Mouse (Mus musculus): ENCODE data around the gene Galk2. TPM values are rescaled to one million over a fixed set of nuclear protein-coding genes. Genes with fewer than 3 reads are reported as not detected.
A peak's percentile ranks its signal among the peaks of the same experiment; 100 is the strongest.

The Galk2 gene
- total and polyA plus RNA-seq, 2 experiments from 2014 or later: 27.8 to 28.5 TPM

DNA sequence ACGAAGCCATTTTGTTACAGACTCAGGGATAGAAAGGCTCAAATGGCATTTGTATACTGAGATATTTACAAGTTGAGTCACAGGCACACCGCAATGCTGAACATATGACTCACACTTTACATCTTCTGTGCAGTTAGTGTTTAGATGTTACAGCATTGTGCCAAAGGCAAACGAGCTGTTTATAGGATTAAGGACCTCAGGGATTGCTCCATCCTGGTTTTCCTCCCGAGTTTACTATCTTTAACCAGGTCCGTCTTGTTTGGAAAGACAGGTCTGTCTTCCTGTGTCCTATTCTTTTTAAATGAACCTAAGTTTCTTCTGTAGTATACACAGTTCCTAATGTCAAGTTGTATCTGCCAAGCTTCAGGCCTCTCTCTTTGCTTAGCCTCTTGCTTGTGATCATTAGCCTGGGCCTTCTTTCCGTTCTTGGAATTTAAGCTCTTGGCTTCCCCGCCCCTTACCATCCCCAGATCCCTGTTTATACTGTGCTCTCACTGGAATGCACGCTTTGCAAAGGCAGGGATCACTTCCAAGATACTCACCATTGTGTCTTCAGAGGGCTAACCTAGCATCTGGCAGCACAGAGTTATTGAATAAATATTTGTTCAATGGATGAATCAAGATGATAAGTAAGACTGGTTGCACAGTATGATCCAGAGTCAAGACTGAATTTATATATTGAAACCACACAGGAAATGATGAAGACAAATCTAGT, 172.4 kb downstream of the Galk2 start:
- H3K4me2 ChIP-seq (ENCODE audit: low read depth): no peak overlapping the region
- no peak for ATAC-seq
- no peak overlapping the region for H3K4me3 ChIP-seq (ENCODE audit: low read depth, low read length)
- H3K9me3 ChIP-seq (ENCODE audit: low read length): no peaks in the 10 kb centered on the region
- H3K9ac ChIP-seq: no peak overlapping the region
- H3K27ac ChIP-seq (ENCODE audit: low read depth, low read length): no peak overlapping the region
- no peaks in the 10 kb centered on the region for H3K36me3 ChIP-seq (ENCODE audit: insufficient read depth)
- no peak for TF ChIP-seq CTCF (IDR thresholded peaks at IDR 0.05; ENCODE audit: low read depth)
- WGBS: 57% methylated on average over 8 of the region's 8 CpGs
- no peak for DNase-seq
- no peaks in the 10 kb centered on the region for H3K27me3 ChIP-seq (ENCODE audit: insufficient read depth, low read length)
- H3K4me1 ChIP-seq (ENCODE audit: insufficient read depth): no peaks in the 10 kb centered on the region

DNA sequence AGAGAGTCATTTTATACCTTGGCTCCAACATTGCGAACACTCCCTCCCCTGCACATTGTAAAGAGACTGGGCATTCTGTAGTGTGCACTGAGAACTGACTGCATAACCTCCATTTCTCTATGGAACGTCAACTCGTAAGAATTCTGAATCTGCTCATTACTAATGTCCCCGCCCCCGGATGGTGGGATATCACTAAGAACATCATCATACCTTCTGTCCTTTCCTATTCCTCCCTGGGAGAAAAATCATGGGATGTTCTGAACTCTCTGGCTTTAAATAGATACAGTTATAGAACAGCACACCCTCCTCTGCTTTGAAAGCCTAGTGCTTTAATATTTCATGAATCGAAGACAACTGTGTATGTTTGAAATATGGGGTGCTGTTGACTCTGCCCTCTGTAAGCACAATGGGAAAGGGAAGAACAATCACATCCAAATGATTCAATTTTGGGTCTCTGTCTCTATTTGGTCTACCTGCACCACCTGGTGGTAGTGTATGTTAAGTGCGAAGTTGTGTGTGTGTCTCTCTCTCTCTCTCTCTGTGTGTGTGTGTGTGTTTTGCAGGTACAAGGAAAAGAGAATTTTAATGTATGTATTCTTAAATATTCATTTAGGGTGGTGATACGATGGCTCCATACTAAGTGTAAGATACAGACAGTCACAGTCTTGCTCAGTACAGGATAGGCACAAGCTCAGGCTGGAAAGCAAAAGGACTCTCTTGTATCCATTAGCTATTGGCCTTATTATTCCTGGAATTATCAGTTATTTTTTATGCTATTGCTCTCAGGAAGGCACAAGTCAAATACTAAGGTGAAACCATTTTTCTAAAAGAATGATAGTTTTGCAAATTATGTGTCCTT, 174.4 kb downstream of the Galk2 start:
- Histone ChIP-seq H3K4me3 (ENCODE audit: low read depth, low read length) (no peak overlapping the region), H3K36me3 (ENCODE audit: insufficient read depth) (no peaks in the 10 kb centered on the region), H3K27ac (ENCODE audit: low read depth, low read length) (no peak overlapping the region), H3K9ac (no peak overlapping the region), H3K4me1 (ENCODE audit: insufficient read depth) (no peaks in the 10 kb centered on the region), H3K27me3 (ENCODE audit: insufficient read depth, low read length) (no peaks in the 10 kb centered on the region), H3K9me3 (ENCODE audit: low read length) (no peaks in the 10 kb centered on the region), H3K4me2 (ENCODE audit: low read depth) (no peak overlapping the region)
- WGBS: 84% methylated on average over 8 of the region's 8 CpGs
- peak; percentile 72 for TF ChIP-seq CTCF (IDR thresholded peaks at IDR 0.05; ENCODE audit: low read depth)
- peak; percentile 17 for DNase-seq
- ATAC-seq: peak; percentile 53; the same call in 1 of the 2 replicates

Other genes starting within 250 kb of the Galk2 start
- 2.2 and 2.4 TPM in 2 replicates for gene Cep152, start 234.0 kb upstream of the Galk2 start, total RNA-seq (2014; rRNA removed)
- gene Cep152, start 234.0 kb upstream of the Galk2 start, polyA plus RNA-seq (2015; fragmentation: Nextera tagmentation; extraction: Ambion mirVana): 0.92 and 1.4 TPM in 2 replicates
- 575 and 636 TPM in 2 replicates for gene Eid1, start 186.0 kb upstream of the Galk2 start, total RNA-seq (2014; rRNA removed)
- gene Eid1, start 186.0 kb upstream of the Galk2 start, polyA plus RNA-seq (2015; fragmentation: Nextera tagmentation; extraction: Ambion mirVana): 454 and 459 TPM in 2 replicates
- gene Shc4, start 135.0 kb upstream of the Galk2 start, total RNA-seq (2014; rRNA removed): 4.3 and 6.8 TPM in 2 replicates
- 0.79 and 2.5 TPM in 2 replicates for gene Shc4, start 135.0 kb upstream of the Galk2 start, polyA plus RNA-seq (2015; fragmentation: Nextera tagmentation; extraction: Ambion mirVana)
- 56.8 and 65.6 TPM in 2 replicates for gene Secisbp2l, start 76.2 kb upstream of the Galk2 start, total RNA-seq (2014; rRNA removed)
- gene Secisbp2l, start 76.2 kb upstream of the Galk2 start, polyA plus RNA-seq (2015; fragmentation: Nextera tagmentation; extraction: Ambion mirVana): 20.9 and 29.8 TPM in 2 replicates
- 92.8 and 114 TPM in 2 replicates for gene Cops2, start within 50 bp of the Galk2 start, total RNA-seq (2014; rRNA removed)
- gene Cops2, start within 50 bp of the Galk2 start, polyA plus RNA-seq (2015; fragmentation: Nextera tagmentation; extraction: Ambion mirVana): 54.1 and 56.8 TPM in 2 replicates
- gene Fgf7, start 175.5 kb downstream of the Galk2 start, total RNA-seq (2014; rRNA removed): 0.15 and 0.48 TPM in 2 replicates
- gene Fgf7, start 175.5 kb downstream of the Galk2 start, polyA plus RNA-seq (2015; fragmentation: Nextera tagmentation; extraction: Ambion mirVana): 0.23 and 0.31 TPM in 2 replicates

Measured in forebrain, postnatal 0 days (tissue).